Mouse (Mus musculus) adrenal gland, postnatal 36 days (tissue): ENCODE results near the gene Slc25a54. TPM values are rescaled to one million over a fixed set of nuclear protein-coding genes. Genes with fewer than 3 reads are reported as not detected.

Experiments used
- DNase-seq, 2 experiments: peaks; one replicate each; pipeline ENCODE4 v3.0.0; 2021; ENCODE audit warnings: mixed read lengths in 1 of 2
- microRNA-seq: library from miRNA; unstranded; fragments of <30 nt; microRNA quantifications from one replicate; pipeline ENCODE4 v1.2.0, GENCODE M21; 2021
- total RNA-seq, 2 experiments: library from RNA; stranded (reverse); gene quantifications; 2 replicates each; pipeline ENCODE4 v1.2.3; 2021

Slc25a54 gene
- total RNA-seq, 2 experiments from 2014 or later, result not detected

- DNase-seq, result no peak
Measured at GRCm38 (mm10) chr3:109125531-109125930, 45.3 kb downstream of the Slc25a54 start.

- DNase-seq, result no peak
Measured at GRCm38 (mm10) chr3:109129768-109130167, 49.5 kb downstream of the Slc25a54 start.

GRCm38 (mm10) chr3:109132966-109133365, 52.7 kb downstream of the Slc25a54 start:
- DNase-seq, result no peak

GRCm38 (mm10) chr3:109134036-109134435, 53.8 kb downstream of the Slc25a54 start:
- DNase-seq, result no peak

GRCm38 (mm10) chr3:109135352-109135751, 55.1 kb downstream of the Slc25a54 start:
- no peak for DNase-seq

GRCm38 (mm10) chr3:109152561-109152960, 72.3 kb downstream of the Slc25a54 start:
- DNase-seq, result no peak

GRCm38 (mm10) chr3:109153410-109153809, 73.1 kb downstream of the Slc25a54 start:
- DNase-seq, result no peak

GRCm38 (mm10) chr3:109155926-109156669, 75.8 kb downstream of the Slc25a54 start:
- DNase-seq, result no peak

GRCm38 (mm10) chr3:109157481-109157880, 77.2 kb downstream of the Slc25a54 start:
- DNase-seq, result no peak

GRCm38 (mm10) chr3:109164088-109164487, 83.8 kb downstream of the Slc25a54 start:
- DNase-seq, result no peak

- DNase-seq, result peak in 1 of 2 experiments; percentile 9
Measured at GRCm38 (mm10) chr3:109164644-109165043, 84.4 kb downstream of the Slc25a54 start.

- DNase-seq, result peak; percentile 10 to 45
Measured at GRCm38 (mm10) chr3:109165214-109165829, 85.1 kb downstream of the Slc25a54 start.

Small RNA genes lying within 50 kb of the gene (microRNA-seq; reads per million reads assigned to microRNA genes)
- gene Gm44384, result not detected

Other genes with a start within 250 kb of the Slc25a54 start
- gene Stxbp3, start 239.9 kb upstream of the Slc25a54 start, total RNA-seq, result 10 to 100 TPM; 48.9 to 61.5 TPM
- gene Fndc7, start 190.5 kb upstream of the Slc25a54 start, total RNA-seq, result under 1 TPM; 0.17 to 0.40 TPM
- gene Prpf38b, start 168.7 kb upstream of the Slc25a54 start, total RNA-seq, result 10 to 100 TPM; 42.2 to 64.7 TPM
- not detected for gene Henmt1, start 140.6 kb upstream of the Slc25a54 start, total RNA-seq
- gene Gm9857, start 140.0 kb upstream of the Slc25a54 start, total RNA-seq, result not detected
- gene Fam102b, start 52.9 kb upstream of the Slc25a54 start, total RNA-seq, result 1 to 10 TPM; 9.3 to 9.7 TPM
- 10 to 100 TPM; 58.7 to 78.0 TPM for gene Slc25a24, start 42.7 kb downstream of the Slc25a54 start, total RNA-seq